Mouse (Mus musculus) left cerebral cortex, adult 2 months (tissue): ENCODE results near the gene Megf8. TPM values are rescaled to one million over a fixed set of nuclear protein-coding genes. Genes with fewer than 3 reads are reported as not detected.
A peak's percentile ranks its signal among the peaks of the same experiment; 100 is the strongest.
"Not testable (repeated sequence)": the region's sequence is repeated elsewhere in the genome, so short reads cannot be mapped to it uniquely, and the experiment has no call there.

Source experiments
- DNase-seq, 2 experiments: peaks; one replicate each; pipeline ENCODE4 v3.0.0; 2021 to 2022; ENCODE audit warnings: low spot score in 2 of 2, mixed read lengths in 1 of 2; ENCODE audit errors: extremely low spot score in 1 of 2
- H3K27ac ChIP-seq: fragments of 200-600 bp; 2 replicates; pipeline ENCODE4 v1.8.1; 2022
- H3K4me3 ChIP-seq: fragments of 200-600 bp; 2 replicates; pipeline ENCODE4 v1.8.1; 2022
- CTCF ChIP-seq: fragments of 200-600 bp; IDR thresholded peaks from 2 replicates; pipeline ENCODE4 v1.8.1; 2022; ENCODE audit warnings: antibody characterized with exemption, mild to moderate bottlenecking, moderate library complexity
- intact Hi-C: fragments of 180-260 bp; cut with DNase I; formaldehyde crosslinking; loops from one replicate; pipeline ENCODE4 v1.15.1; 2025
- total RNA-seq, 2 experiments: library from RNA; stranded (reverse); gene quantifications; 2 replicates each; pipeline ENCODE4 v1.2.3; 2021

Megf8 gene
- total RNA-seq, 2 experiments from 2014 or later, result 110 to 115 TPM

DNA sequence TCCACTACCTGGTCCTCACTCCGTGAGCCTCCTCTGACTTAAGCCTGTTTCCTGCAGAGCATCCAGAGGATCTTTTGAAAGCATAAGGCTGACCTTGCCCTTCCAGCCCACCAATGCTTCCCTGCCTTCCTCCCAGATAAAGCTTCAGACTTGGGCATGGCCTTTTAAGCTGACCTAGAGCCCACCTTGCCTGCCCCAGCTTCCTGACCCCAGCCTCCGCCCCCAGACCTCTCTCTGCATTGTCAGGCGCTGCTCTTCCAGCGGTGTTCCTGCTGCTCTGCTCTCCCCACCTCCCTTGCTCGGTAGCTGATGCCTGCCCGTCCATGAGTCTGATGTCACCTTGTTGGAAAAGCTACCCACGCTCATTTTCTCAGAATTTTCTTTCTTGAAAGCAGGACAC lies 75.9 kb downstream of the Megf8 start:
- no peak for DNase-seq
- TF ChIP-seq CTCF, result no peak
- Histone ChIP-seq H3K27ac (peak overlapping the region; percentile 21), H3K4me3 (no peak overlapping the region)
- intact Hi-C loops, result no loop called here

DNA sequence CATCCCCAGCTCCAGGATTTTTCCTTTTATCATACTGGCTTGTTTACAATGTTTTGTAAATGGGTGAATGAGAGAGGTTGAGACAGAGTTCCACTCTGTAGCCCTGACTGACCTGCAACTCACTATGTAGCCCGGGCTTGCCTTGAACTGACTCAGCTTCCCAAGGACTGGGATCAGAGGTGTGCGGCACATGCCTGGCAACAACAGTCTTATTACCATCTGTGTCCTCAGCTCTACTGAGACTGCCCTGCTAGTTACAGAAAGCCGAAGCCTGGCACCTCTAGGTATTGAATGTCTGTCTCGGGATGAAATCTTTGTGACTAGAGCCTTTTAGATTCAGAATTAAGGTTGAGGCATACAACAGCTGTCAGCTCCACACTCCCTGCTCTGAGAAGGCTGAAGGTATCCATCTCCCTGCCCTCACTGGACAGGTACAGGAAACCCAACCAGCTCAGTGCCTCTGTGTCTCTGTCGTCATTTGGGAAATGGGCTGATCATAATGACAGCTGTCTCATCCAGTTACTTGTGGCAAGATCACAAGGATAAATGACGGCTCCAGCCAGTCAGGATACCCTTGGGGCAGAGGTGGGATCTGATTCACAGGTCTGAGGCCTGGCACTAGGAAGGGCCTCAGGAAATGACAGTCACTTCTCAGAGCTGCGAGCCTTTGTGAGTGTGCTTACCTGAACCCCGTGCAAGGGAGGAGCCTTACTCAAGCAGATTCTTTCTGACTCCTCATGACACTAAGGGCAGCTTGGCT lies 76.7 kb downstream of the Megf8 start:
- Histone ChIP-seq H3K4me3 (no peak overlapping the region), H3K27ac (no peak overlapping the region; the same call in 1 of the 2 replicates)
- TF ChIP-seq CTCF, result no peak
- intact Hi-C loops, result no loop called here
- DNase-seq, result no peak

DNA sequence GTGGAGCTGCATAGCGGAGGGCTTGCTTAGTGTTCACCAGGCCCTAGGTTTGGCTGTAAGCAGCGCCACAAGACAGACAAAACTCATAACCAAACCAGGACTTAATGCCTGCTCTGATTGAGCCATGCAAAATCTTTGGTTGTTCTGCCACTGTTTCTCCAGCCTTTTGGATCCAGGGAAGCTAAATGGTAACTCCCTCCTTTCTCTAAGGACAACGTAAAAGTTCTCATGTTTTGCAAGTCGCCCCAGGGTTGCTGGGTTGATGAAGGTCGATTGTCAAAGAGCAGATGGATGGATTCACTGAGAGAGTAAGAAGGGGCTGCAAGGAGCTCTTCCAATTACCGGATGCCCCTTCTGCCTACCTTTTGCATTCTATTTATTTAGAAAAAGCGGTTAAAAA lies 77.8 kb downstream of the Megf8 start:
- intact Hi-C loops, result no loop called here
- Histone ChIP-seq H3K4me3 (peak overlapping the region; percentile 73), H3K27ac (peak overlapping the region; percentile 86)
- no peak for DNase-seq
- no peak for TF ChIP-seq CTCF

DNA sequence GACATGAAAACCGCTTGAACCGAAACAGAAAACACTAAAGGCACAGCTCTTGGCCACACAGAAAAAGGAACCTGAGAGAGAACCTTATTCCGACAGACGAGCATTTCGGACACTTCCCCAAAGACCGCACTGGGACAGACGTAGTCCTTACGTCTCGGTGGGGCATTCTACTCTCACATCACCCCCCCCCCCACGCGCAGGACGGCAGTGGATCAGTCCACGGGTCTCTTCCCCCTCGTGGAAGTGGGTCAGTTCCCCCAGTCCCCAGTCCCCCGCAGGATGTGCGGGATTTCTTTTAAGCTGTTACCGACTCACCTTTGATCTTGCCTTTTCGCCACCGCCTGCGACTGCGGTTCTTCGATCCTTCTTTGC lies 78.2 kb downstream of the Megf8 start:
- Histone ChIP-seq H3K27ac (peak overlapping the region; percentile 86), H3K4me3 (peak overlapping the region; percentile 73)
- no peak for DNase-seq
- intact Hi-C loops, result no loop called here
- TF ChIP-seq CTCF, result no peak

DNA sequence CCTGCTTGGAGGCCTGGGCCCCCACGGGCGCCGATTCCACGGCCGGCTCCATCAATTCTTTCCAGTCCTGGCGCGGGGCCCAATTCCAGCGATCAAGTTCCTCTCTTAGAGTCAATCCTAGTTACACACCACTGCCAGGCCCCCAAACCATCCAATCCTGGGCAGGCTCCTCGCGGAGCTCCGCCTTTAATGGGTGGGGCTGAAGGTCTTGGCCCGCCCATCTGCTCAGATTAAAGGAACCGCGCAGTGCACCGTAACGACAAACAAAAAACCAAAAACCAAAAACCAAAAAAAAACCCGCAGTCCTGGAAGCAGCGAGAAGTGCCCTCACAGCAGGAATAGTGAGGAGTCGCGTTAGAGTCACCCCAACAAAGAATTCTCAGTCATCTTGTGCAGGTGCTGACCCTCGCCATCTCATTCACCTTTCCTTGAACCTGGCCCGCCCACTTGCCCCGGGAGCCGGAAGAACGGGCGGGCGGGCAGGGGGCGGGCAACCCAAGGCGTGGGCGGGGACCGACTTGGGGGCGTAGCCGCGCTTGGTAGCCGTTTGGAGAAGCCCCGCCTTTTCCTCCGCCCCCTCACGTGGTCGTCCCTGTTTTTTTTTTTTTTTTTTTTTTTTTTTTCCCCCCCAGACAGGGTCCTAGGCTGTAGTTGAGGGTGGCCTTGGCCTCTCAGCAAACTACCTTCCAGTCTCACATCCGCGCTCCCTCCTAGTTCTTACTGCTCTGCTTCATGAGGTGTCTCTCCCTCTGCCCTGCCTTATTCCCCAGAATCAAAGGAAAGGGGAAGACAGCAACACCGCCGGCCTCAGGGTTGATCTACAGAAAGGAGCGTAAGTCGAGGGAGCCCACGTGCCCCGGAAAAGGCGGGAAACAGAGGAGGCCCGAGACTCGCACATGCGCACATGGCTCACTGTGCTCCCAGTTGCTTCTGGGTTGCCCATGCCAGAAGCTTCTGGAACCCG lies 78.9 kb downstream of the Megf8 start:
- intact Hi-C loops, result no loop called here
- H3K27ac ChIP-seq, result peak overlapping the region; percentile 86
- peak overlapping the region; percentile 73 for H3K4me3 ChIP-seq
- DNase-seq, result peak; percentile 94 to 95
- TF ChIP-seq CTCF, result no peak

DNA sequence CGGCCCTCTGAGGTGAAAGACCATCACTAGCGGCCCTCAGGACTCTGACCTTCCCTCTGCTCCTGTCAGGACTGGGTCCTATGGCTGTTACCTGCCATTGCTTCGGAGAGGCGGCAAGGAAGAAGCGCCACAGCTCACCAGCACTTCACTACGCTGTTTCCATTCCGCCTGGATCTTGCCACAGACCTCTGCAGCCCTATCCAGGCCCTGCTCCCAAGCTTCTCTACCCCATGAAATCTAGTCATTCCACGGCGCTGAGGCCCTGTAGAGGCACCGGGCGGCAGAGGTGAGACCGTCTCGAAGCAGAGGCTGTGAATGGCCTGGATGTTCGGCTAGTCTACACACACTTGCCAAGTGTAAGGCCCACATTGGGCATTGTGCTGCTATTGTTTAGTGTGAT lies 79.7 kb downstream of the Megf8 start:
- H3K4me3 ChIP-seq, result no peak overlapping the region

DNA sequence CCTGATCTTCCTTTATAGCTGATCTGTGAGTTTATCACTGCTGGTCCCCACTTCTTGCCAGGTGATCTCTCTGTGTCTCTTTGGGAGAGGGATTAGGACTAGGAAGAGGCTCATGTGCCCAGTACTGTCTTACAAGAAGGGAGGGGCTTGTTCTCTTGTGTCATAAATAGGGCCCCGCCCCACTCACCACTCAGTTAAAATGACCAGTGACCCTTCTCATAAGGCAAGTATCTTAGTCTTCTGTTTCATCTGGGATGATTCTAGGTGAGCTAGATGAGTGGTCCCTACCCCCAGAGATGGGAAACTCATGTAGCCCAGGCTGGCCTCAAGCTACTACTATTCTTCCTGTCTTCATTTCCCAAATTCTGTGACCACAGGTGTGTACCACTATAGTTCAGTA lies 81.6 kb downstream of the Megf8 start, which contains the start of gene Lipe:
Gene Lipe (minus strand): TSS at position 101 of the 400 bp plus-strand sequence.
- Histone ChIP-seq H3K27ac (no peak within 1 kb of the TSS), H3K4me3 (no peak within 1 kb of the TSS)
- no peak for TF ChIP-seq CTCF
- DNase-seq, result no peak
- intact Hi-C loops, result no loop called here

More for the DNA sequence above, 79.7 kb downstream of the Megf8 start:
- TF ChIP-seq CTCF, result no peak
- H3K27ac ChIP-seq, result peak overlapping the region; percentile 86; the same call in 1 of the 2 replicates
- DNase-seq, result no peak
- intact Hi-C loops, result no loop called here

DNA sequence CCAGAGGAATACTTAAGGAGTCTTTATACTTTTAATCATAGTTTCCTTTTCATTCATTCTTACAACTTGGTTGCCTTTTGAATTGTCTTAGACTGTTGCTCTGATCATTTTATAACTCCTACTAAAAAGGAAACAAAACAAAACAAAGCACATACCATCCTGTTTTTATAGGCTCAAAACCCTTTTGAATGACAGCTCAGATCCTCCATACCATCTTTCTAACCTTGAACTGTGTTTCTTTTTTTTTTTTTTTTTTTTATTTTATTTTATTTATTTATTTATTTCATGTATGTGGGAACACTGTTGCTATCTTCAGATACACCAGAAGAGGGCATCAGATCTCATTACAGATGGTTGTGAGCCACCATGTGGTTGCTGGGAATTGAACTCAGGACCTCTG lies 82.1 kb downstream of the Megf8 start:
- H3K4me3 ChIP-seq, intact Hi-C loops, H3K27ac ChIP-seq, DNase-seq: not testable (repeated sequence)

DNA sequence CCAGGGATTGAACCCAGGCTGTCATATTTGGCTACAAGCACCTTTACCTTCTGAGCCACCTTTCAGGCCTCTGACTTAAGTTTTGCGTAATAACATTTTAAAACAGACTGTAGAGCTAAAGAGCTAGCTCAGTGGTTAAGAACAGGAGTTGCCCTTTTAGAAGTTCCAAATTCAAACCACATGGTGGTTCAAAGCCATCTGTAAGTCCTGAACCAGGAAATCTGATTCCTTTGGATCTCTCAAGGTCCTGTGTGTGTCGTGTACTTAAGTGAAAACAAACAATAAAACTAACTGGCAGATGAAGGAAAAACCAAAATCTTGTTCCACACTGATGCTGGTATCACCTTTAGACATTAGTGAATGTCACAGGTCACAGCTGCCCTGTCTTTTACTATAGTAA lies 84.6 kb downstream of the Megf8 start:
- no peak overlapping the region for H3K27ac ChIP-seq
- TF ChIP-seq CTCF, result no peak
- no peak for DNase-seq

DNA sequence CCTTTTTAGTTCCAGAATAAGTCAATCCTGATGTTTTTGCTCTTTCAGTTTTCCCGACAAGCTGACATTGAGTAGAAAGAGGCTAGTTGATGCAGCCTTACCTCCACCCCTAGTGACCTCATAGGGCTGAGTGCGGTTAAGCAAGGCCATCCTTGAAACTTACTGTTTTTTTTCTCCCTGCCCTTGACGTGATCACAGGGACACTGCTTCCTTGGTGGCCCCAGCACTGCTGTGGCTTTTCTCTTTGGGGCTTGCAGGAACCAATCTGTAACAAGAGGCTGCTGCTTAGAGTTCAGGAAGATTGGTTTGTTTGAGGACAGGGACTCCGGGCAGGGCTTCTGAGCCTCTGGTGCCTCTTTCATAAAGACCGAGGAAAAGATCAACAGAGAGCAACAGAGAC lies 85.0 kb downstream of the Megf8 start:
- Histone ChIP-seq H3K27ac (no peak overlapping the region), H3K4me3 (no peak overlapping the region)
- no peak for TF ChIP-seq CTCF
- intact Hi-C loops, result no loop called here
- no peak for DNase-seq

More for the DNA sequence above, 84.6 kb downstream of the Megf8 start:
- intact Hi-C loops, result no loop called here
- no peak overlapping the region for H3K4me3 ChIP-seq

DNA sequence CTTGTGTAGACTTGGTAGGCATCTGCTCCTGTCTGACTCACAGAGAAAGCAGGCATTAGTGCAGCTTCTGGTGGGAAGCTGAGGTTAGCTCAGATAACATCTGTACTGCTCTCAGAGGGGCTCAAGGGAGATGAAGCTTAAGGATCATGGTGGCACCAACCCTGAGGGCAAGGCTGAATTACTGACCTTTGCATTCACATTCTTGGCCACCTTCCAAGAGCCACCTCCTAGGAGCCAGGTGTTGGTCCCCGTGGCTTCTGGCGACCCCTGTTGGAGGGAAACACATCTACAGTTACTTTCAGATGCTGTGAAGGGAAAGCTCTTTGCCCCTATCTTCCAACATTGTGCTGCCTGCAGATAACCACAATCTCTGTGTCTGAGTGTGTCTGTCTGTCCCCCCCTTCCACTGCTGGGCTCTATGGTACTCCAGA lies 85.7 kb downstream of the Megf8 start:
- no peak overlapping the region for H3K4me3 ChIP-seq
- peak; percentile 47 for TF ChIP-seq CTCF
- intact Hi-C loops, result no loop called here
- DNase-seq, result no peak
- no peak overlapping the region for H3K27ac ChIP-seq

DNA sequence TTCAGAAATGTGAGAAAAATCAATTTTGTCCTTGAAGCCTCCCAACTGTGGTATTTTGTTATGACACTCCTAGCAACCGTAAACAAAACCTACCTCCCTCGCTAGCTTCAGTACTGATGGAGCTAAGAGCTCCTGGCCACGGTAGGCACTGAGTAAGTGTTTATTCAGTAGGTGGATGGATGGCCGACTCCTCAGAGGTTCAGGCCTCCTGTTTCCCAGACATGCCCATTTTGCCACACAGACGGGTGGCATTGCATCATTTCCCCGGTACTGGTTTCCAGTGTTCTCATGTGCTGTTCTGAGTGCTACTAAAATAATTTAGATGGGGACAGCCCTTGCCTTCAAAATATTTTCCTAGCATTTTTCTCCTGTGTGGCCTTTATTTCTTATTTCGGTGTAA lies 89.5 kb downstream of the Megf8 start:
- intact Hi-C loops, result no loop called here
- TF ChIP-seq CTCF, result no peak
- H3K4me3 ChIP-seq, result no peak overlapping the region
- DNase-seq, result no peak
- H3K27ac ChIP-seq, result no peak overlapping the region
